Mouse (Mus musculus) liver, adult 2 months (tissue): ENCODE measurements around the gene Fam57b.

Source experiments
- CTCF ChIP-seq: fragments of 200-500 bp; IDR thresholded peaks from 2 replicates; pipeline ENCODE4 v1.5.1; 2011; ENCODE audit warnings: low read depth, low read length, control low read depth
- POLR2A ChIP-seq: fragments of 200-500 bp; IDR thresholded peaks from 2 replicates; pipeline ENCODE4 v1.6.1; 2011; ENCODE audit warnings: low read length, control low read depth; ENCODE audit not compliant: insufficient read depth; ENCODE audit errors: extremely low read depth

GRCm38 (mm10) chr7:126778147-126778546 is 19.3 kb upstream of the Fam57b start:
- TF ChIP-seq CTCF (no peak), POLR2A (no peak)
